Mouse (Mus musculus): ENCODE data around the gene Gna15. TPM values are rescaled to one million over a fixed set of nuclear protein-coding genes. Genes with fewer than 3 reads are reported as not detected.

Gene Gna15
- total RNA-seq, 2 experiments from 2014 or later = 31.7 to 34.6 TPM

DNA sequence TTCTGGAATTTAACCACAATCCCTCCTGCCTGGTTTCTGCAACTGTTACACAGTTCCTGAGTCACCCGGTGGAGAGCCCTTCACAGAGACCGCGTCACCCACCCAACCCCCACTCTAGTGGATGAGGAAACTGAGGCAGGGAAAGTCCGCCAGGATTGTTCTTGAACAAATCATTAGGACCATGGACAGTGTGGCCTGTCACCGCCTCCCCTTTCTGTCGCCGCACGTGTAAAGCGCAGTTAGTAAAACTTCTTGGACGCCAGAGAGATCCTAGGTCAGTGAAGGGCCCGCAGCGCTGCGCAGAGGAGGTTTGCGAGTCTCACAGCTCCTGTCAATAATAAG lies 71.1 kb downstream of the Gna15 start:
- no peak for ATAC-seq (replicated peaks; ENCODE audit: poor library complexity, severe bottlenecking)

Other genes with a start within 250 kb of the Gna15 start
- 1.0 and 8.4 TPM in 2 replicates for gene Tjp3, start 232.6 kb downstream of the Gna15 start, total RNA-seq (2014; fragmentation: Nextera tagmentation)
- 1.3 and 6.2 TPM in 2 replicates for gene Tjp3, start 232.6 kb downstream of the Gna15 start, total RNA-seq (2017)
- gene Pip5k1c, start 231.3 kb downstream of the Gna15 start, total RNA-seq (2014; fragmentation: Nextera tagmentation) = 32.4 and 42.7 TPM in 2 replicates
- 24.7 and 32.7 TPM in 2 replicates for gene Pip5k1c, start 231.3 kb downstream of the Gna15 start, total RNA-seq (2017)
- gene Cactin, start 203.1 kb downstream of the Gna15 start, total RNA-seq (2014; fragmentation: Nextera tagmentation) = 16.2 and 16.3 TPM in 2 replicates
- 19.4 and 26.5 TPM in 2 replicates for gene Cactin, start 203.1 kb downstream of the Gna15 start, total RNA-seq (2017)
- gene Tbxa2r, start 195.5 kb downstream of the Gna15 start, total RNA-seq (2014; fragmentation: Nextera tagmentation) = not detected in 2 replicates
- 0.09 TPM in 1 of 2 replicates, not detected in the other for gene Tbxa2r, start 195.5 kb downstream of the Gna15 start, total RNA-seq (2017)
- not detected in 2 replicates for gene Gipc3, start 181.0 kb downstream of the Gna15 start, total RNA-seq (2014; fragmentation: Nextera tagmentation)
- gene Gipc3, start 181.0 kb downstream of the Gna15 start, total RNA-seq (2017) = not detected in 2 replicates
- gene Hmg20b, start 173.7 kb downstream of the Gna15 start, total RNA-seq (2014; fragmentation: Nextera tagmentation) = 19.1 and 43.4 TPM in 2 replicates
- 29.8 and 35.5 TPM in 2 replicates for gene Hmg20b, start 173.7 kb downstream of the Gna15 start, total RNA-seq (2017)
- gene Mfsd12, start 166.7 kb downstream of the Gna15 start, total RNA-seq (2014; fragmentation: Nextera tagmentation) = 12.0 and 17.5 TPM in 2 replicates
- gene Mfsd12, start 166.7 kb downstream of the Gna15 start, total RNA-seq (2017) = 10.8 and 11.5 TPM in 2 replicates
- gene 4930404N11Rik, start 158.4 kb downstream of the Gna15 start, total RNA-seq (2014; fragmentation: Nextera tagmentation) = not detected in 2 replicates
- 0.10 and 0.26 TPM in 2 replicates for gene 4930404N11Rik, start 158.4 kb downstream of the Gna15 start, total RNA-seq (2017)
- 14.8 and 17.0 TPM in 2 replicates for gene Fzr1, start 145.7 kb downstream of the Gna15 start, total RNA-seq (2014; fragmentation: Nextera tagmentation)
- 13.5 and 15.3 TPM in 2 replicates for gene Fzr1, start 145.7 kb downstream of the Gna15 start, total RNA-seq (2017)
- 12.2 and 34.9 TPM in 2 replicates for gene Dohh, start 139.8 kb downstream of the Gna15 start, total RNA-seq (2014; fragmentation: Nextera tagmentation)
- 41.8 and 46.2 TPM in 2 replicates for gene Dohh, start 139.8 kb downstream of the Gna15 start, total RNA-seq (2017)
- 4.0 TPM in 1 of 2 replicates, not detected in the other for gene Gm48551, start 139.8 kb downstream of the Gna15 start, total RNA-seq (2014; fragmentation: Nextera tagmentation)
- gene Gm48551, start 139.8 kb downstream of the Gna15 start, total RNA-seq (2017) = 0.30 TPM in 1 of 2 replicates, not detected in the other
- 2.2 TPM in 1 of 2 replicates, not detected in the other for gene Gm48552, start 135.2 kb downstream of the Gna15 start, total RNA-seq (2014; fragmentation: Nextera tagmentation)
- not detected in 2 replicates for gene Gm48552, start 135.2 kb downstream of the Gna15 start, total RNA-seq (2017)
- gene Smim24, start 131.2 kb downstream of the Gna15 start, total RNA-seq (2014; fragmentation: Nextera tagmentation) = 37.5 and 43.6 TPM in 2 replicates
- gene Smim24, start 131.2 kb downstream of the Gna15 start, total RNA-seq (2017) = 11.5 and 13.3 TPM in 2 replicates
- gene Nfic, start 68.6 kb downstream of the Gna15 start, total RNA-seq (2014; fragmentation: Nextera tagmentation) = 39.6 and 41.7 TPM in 2 replicates
- 5.3 and 10.5 TPM in 2 replicates for gene Nfic, start 68.6 kb downstream of the Gna15 start, total RNA-seq (2017)
- gene Celf5, start 41.5 kb downstream of the Gna15 start, total RNA-seq (2014; fragmentation: Nextera tagmentation) = not detected in 2 replicates
- gene Celf5, start 41.5 kb downstream of the Gna15 start, total RNA-seq (2017) = not detected in 2 replicates
- gene Ncln, start 27.8 kb downstream of the Gna15 start, total RNA-seq (2014; fragmentation: Nextera tagmentation) = 124 and 140 TPM in 2 replicates
- gene Ncln, start 27.8 kb downstream of the Gna15 start, total RNA-seq (2017) = 83.1 and 128 TPM in 2 replicates
- gene S1pr4, start 24.1 kb downstream of the Gna15 start, total RNA-seq (2014; fragmentation: Nextera tagmentation) = 7.8 and 10.5 TPM in 2 replicates
- gene S1pr4, start 24.1 kb downstream of the Gna15 start, total RNA-seq (2017) = 7.0 and 9.2 TPM in 2 replicates
- gene Gna11, start 21.0 kb upstream of the Gna15 start, total RNA-seq (2014; fragmentation: Nextera tagmentation) = 17.0 and 25.7 TPM in 2 replicates
- gene Gna11, start 21.0 kb upstream of the Gna15 start, total RNA-seq (2017) = 4.9 and 6.4 TPM in 2 replicates
- 216 and 220 TPM in 2 replicates for gene Aes, start 35.3 kb upstream of the Gna15 start, total RNA-seq (2014; fragmentation: Nextera tagmentation)
- gene Aes, start 35.3 kb upstream of the Gna15 start, total RNA-seq (2017) = 151 and 250 TPM in 2 replicates
- gene Tle2, start 50.3 kb upstream of the Gna15 start, total RNA-seq (2014; fragmentation: Nextera tagmentation) = 4.4 and 5.0 TPM in 2 replicates
- gene Tle2, start 50.3 kb upstream of the Gna15 start, total RNA-seq (2017) = 0.17 and 2.4 TPM in 2 replicates
- gene Tle6, start 76.8 kb upstream of the Gna15 start, total RNA-seq (2014; fragmentation: Nextera tagmentation) = 22.2 and 26.0 TPM in 2 replicates
- gene Tle6, start 76.8 kb upstream of the Gna15 start, total RNA-seq (2017) = 4.9 and 7.9 TPM in 2 replicates
- gene BC025920, start 82.0 kb upstream of the Gna15 start, total RNA-seq (2014; fragmentation: Nextera tagmentation) = 3.7 and 4.4 TPM in 2 replicates
- gene BC025920, start 82.0 kb upstream of the Gna15 start, total RNA-seq (2017) = 0.26 and 1.4 TPM in 2 replicates
- gene Sirt6, start 103.6 kb upstream of the Gna15 start, total RNA-seq (2014; fragmentation: Nextera tagmentation) = 8.3 and 12.6 TPM in 2 replicates
- 5.3 and 6.2 TPM in 2 replicates for gene Sirt6, start 103.6 kb upstream of the Gna15 start, total RNA-seq (2017)
- 7.6 and 9.2 TPM in 2 replicates for gene Ankrd24, start 104.3 kb upstream of the Gna15 start, total RNA-seq (2014; fragmentation: Nextera tagmentation)
- 7.5 and 8.3 TPM in 2 replicates for gene Ankrd24, start 104.3 kb upstream of the Gna15 start, total RNA-seq (2017)
- 3.1 and 9.4 TPM in 2 replicates for gene Gm10778, start 124.8 kb upstream of the Gna15 start, total RNA-seq (2014; fragmentation: Nextera tagmentation)
- 4.2 and 6.1 TPM in 2 replicates for gene Gm10778, start 124.8 kb upstream of the Gna15 start, total RNA-seq (2017)
- 17.2 and 27.2 TPM in 2 replicates for gene Zfp433, start 180.6 kb upstream of the Gna15 start, total RNA-seq (2014; fragmentation: Nextera tagmentation)
- gene Zfp433, start 180.6 kb upstream of the Gna15 start, total RNA-seq (2017) = 12.3 and 21.7 TPM in 2 replicates
- 2.6 and 5.2 TPM in 2 replicates for gene Gm3055, start 246.9 kb upstream of the Gna15 start, total RNA-seq (2014; fragmentation: Nextera tagmentation)
- 0.39 and 1.3 TPM in 2 replicates for gene Gm3055, start 246.9 kb upstream of the Gna15 start, total RNA-seq (2017)